13 mouse cellular contexts compared by ENCODE assay signal in the genomic region with DNA sequence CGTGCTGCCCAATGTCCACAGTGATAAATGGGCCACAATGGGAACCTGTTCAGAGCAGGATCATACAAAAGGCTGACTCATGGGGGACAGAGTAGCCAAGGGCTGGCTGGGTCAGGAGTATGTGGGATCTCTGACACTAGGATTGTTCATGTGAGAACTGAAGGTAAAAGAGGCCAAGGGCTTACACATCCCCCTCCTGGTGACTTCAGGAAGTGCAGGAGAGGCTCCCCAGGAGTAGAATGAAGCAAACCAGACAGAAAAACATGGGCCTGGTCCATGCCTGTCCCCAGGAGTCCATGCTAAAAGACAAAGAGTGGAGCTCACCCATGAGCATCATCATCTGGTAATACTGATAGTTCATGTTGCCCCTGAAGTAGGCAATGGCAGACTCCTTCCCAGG. TPM values are rescaled to one million over a fixed set of nuclear protein-coding genes. Genes with fewer than 3 reads are reported as not detected.
A peak's percentile ranks its signal among the peaks of the same experiment; 100 is the strongest.
DNase-seq lines count a peak whose midpoint lies in the region; ATAC-seq and TF ChIP-seq lines count a peak whose summit lies in the region.
"Not testable (repeated sequence)": the region's sequence is repeated elsewhere in the genome, so short reads cannot be mapped to it uniquely, and the experiment has no call there.
"Had no signal": no experiment of that assay in that cellular context is flagged by ENCODE, and none has a peak within 500 bp of the region (broad histone marks: within the 10 kb centered on the region; RNA-seq: fewer than 3 reads in every experiment).

No protein-coding gene starts in this region.

- peak; percentile 57 for DNase-seq in 416B (ENCODE audit: low read depth)
- DNase-seq in gastrocnemius, postnatal 36 days = peak; percentile 39 to 45
- DNase-seq in liver = peak; percentile 39
- peak; percentile 65 for DNase-seq in midbrain, embryonic 14.5 days
- DNase-seq in splenic B cell, adult 2 months (ENCODE audit: low read depth, low spot score) = peak; percentile 56

- peak; percentile 80 for TF ChIP-seq CTCF in intestine, postnatal 0 days (IDR thresholded peaks at IDR 0.05; ENCODE audit: low read depth)

- WGBS in intestine, postnatal 0 days = 79% methylated on average over 1 of the region's 1 CpGs
- WGBS in midbrain, embryonic 14.5 days = 83% methylated on average over 1 of the region's 1 CpGs

- not testable (repeated sequence) for H3K9me3 ChIP-seq in intestine, postnatal 0 days (ENCODE audit: control insufficient read depth); midbrain, embryonic 14.5 days (ENCODE audit: control insufficient read depth, low read length)

- not testable (repeated sequence) for H3K4me3 ChIP-seq in intestine, postnatal 0 days (ENCODE audit: low read depth, low read length); midbrain, embryonic 14.5 days (replicated peaks; ENCODE audit: low read depth, low read length)

- H3K27ac ChIP-seq in intestine, postnatal 0 days (ENCODE audit: low read depth, low read length); midbrain, embryonic 14.5 days (replicated peaks; ENCODE audit: low read depth, low read length): not testable (repeated sequence)

- not testable (repeated sequence) for H3K36me3 ChIP-seq in intestine, postnatal 0 days (ENCODE audit: control insufficient read depth, insufficient read depth); midbrain, embryonic 14.5 days (ENCODE audit: control insufficient read depth, insufficient read depth, low read length); splenic B cell, adult 2 months (ENCODE audit: control insufficient read depth, insufficient read depth, low read length, poor library complexity, severe bottlenecking)

- intact Hi-C loops in gastrocnemius, postnatal 36 days (cut with DNase I) = not testable (repeated sequence)

- not testable (repeated sequence) for H3K4me1 ChIP-seq in intestine, postnatal 0 days (replicated peaks; ENCODE audit: control insufficient read depth, insufficient read depth, low read length); midbrain, embryonic 14.5 days (ENCODE audit: control insufficient read depth, insufficient read depth, low read length)

- peak; percentile 63 for ATAC-seq in activated CD4-positive, CD25-positive, alpha-beta regulatory T cell, adult 4 months
- ATAC-seq in common myeloid progenitor, adult 5-6 weeks (replicated peaks; ENCODE audit: low read depth, poor library complexity, severe bottlenecking) = peak; percentile 91
- ATAC-seq in intestine, postnatal 0 days; midbrain, embryonic 14.5 days (ENCODE audit: low FRiP score, low TSS enrichment): not testable (repeated sequence)

- not testable (repeated sequence) for H3K4me2 ChIP-seq in intestine, postnatal 0 days (replicated peaks; ENCODE audit: low read depth); midbrain, embryonic 14.5 days (ENCODE audit: low read length)

- H3K9ac ChIP-seq in intestine, postnatal 0 days (ENCODE audit: low read depth, low read length); midbrain, embryonic 14.5 days (replicated peaks; ENCODE audit: low read length): not testable (repeated sequence)

- not testable (repeated sequence) for H3K27me3 ChIP-seq in intestine, postnatal 0 days (replicated peaks; ENCODE audit: control insufficient read depth, insufficient read depth, low read length); midbrain, embryonic 14.5 days (ENCODE audit: control insufficient read depth, insufficient read depth, low read length); splenic B cell, adult 2 months (ENCODE audit: control insufficient read depth, insufficient read depth, low read length, poor library complexity, severe bottlenecking)

RNA-seq across cellular contexts. Expression of a gene that starts 7.5 kb away (rescaled TPM):
- under 1 TPM; 0.89 to 0.96 TPM for polyA plus RNA-seq in activated CD4-positive, CD25-positive, alpha-beta regulatory T cell, adult 4 months (2017; shearing (Covaris generic))
- total RNA-seq in common myeloid progenitor, adult 5-6 weeks (2017) = not detected in 2 replicates
- not detected for total RNA-seq in gastrocnemius, postnatal 36 days (2021)
- not detected in 2 replicates for polyA plus RNA-seq in intestine, postnatal 0 days (2015; fragmentation: Nextera tagmentation; extraction: Ambion mirVana)
- not detected in 2 replicates for polyA plus RNA-seq in midbrain, embryonic 14.5 days (2014; fragmentation: Nextera tagmentation; extraction: Ambion mirVana)
- polyA plus RNA-seq: C2C12; intestine, embryonic 16.5 days; limb, embryonic 13.5 days; neural tube, embryonic 12.5 days; stomach, embryonic 16.5 days had no signal

RNA-seq across cellular contexts. Expression of a gene that starts 35.3 kb away (rescaled TPM):
- 1 to 10 TPM in 1 of 2 experiments, under 1 TPM in 1; 0.90 to 2.1 TPM for polyA plus RNA-seq in activated CD4-positive, CD25-positive, alpha-beta regulatory T cell, adult 4 months (2017; shearing (Covaris generic))
- 17.5 and 19.9 TPM in 2 replicates for total RNA-seq in common myeloid progenitor, adult 5-6 weeks (2017)
- 1 to 10 TPM; 1.6 to 2.3 TPM for total RNA-seq in gastrocnemius, postnatal 36 days (2021)
- polyA plus RNA-seq in intestine, postnatal 0 days (2015; fragmentation: Nextera tagmentation; extraction: Ambion mirVana) = 6.8 and 6.9 TPM in 2 replicates
- 123 and 160 TPM in 2 replicates for polyA plus RNA-seq in midbrain, embryonic 14.5 days (2014; fragmentation: Nextera tagmentation; extraction: Ambion mirVana)

RNA-seq across cellular contexts. Expression of a gene that starts 59.3 kb away (rescaled TPM):
- 10 to 100 TPM in 1 of 2 experiments, 1 to 10 TPM in 1; 8.2 to 11.0 TPM for polyA plus RNA-seq in activated CD4-positive, CD25-positive, alpha-beta regulatory T cell, adult 4 months (2017; shearing (Covaris generic))
- 32.2 and 38.7 TPM in 2 replicates for total RNA-seq in common myeloid progenitor, adult 5-6 weeks (2017)
- 1 to 10 TPM; 5.6 to 5.9 TPM for total RNA-seq in gastrocnemius, postnatal 36 days (2021)
- polyA plus RNA-seq in intestine, postnatal 0 days (2015; fragmentation: Nextera tagmentation; extraction: Ambion mirVana) = 124 and 128 TPM in 2 replicates
- 1.8 and 3.8 TPM in 2 replicates for polyA plus RNA-seq in midbrain, embryonic 14.5 days (2014; fragmentation: Nextera tagmentation; extraction: Ambion mirVana)

Comparison
In these comparisons a context has a peak if more than half of its experiments do, and no peak if none do; other contexts are left out.
1. RNA of a gene that starts 35.3 kb away (polyA plus RNA-seq): 123 to 160 TPM in midbrain, embryonic 14.5 days; 6.8 to 6.9 TPM in intestine, postnatal 0 days and 0.90 to 2.1 TPM in activated CD4-positive, CD25-positive, alpha-beta regulatory T cell, adult 4 months; every median in the first group is over 10 times any median in the second.
2. RNA of a gene that starts 59.3 kb away (polyA plus RNA-seq): 124 to 128 TPM in intestine, postnatal 0 days; 8.2 to 11.0 TPM in activated CD4-positive, CD25-positive, alpha-beta regulatory T cell, adult 4 months and 1.8 to 3.8 TPM in midbrain, embryonic 14.5 days; every median in the first group is over 10 times any median in the second.
3. Peak in every context shown above with its lines, with median percentiles within 50 percentile points of each other: DNase-seq.